Mouse (Mus musculus) left cerebral cortex, postnatal 4 days (tissue): ENCODE measurements around the gene Ehbp1. TPM values are rescaled to one million over a fixed set of nuclear protein-coding genes. Genes with fewer than 3 reads are reported as not detected.

Source experiments
- DNase-seq: peaks from one replicate; pipeline ENCODE4 v3.0.0-alpha.2; 2022
- intact Hi-C: fragments of 180-260 bp; cut with DNase I; formaldehyde crosslinking; loops from one replicate; pipeline ENCODE4 v1.15.1; 2025
- total RNA-seq, 2 experiments: library from RNA; stranded (reverse); gene quantifications; 2 replicates each; pipeline ENCODE4 v1.2.3; 2021

Ehbp1 gene
- total RNA-seq: 10 to 100 TPM; 82.4 to 90.3 TPM

DNA sequence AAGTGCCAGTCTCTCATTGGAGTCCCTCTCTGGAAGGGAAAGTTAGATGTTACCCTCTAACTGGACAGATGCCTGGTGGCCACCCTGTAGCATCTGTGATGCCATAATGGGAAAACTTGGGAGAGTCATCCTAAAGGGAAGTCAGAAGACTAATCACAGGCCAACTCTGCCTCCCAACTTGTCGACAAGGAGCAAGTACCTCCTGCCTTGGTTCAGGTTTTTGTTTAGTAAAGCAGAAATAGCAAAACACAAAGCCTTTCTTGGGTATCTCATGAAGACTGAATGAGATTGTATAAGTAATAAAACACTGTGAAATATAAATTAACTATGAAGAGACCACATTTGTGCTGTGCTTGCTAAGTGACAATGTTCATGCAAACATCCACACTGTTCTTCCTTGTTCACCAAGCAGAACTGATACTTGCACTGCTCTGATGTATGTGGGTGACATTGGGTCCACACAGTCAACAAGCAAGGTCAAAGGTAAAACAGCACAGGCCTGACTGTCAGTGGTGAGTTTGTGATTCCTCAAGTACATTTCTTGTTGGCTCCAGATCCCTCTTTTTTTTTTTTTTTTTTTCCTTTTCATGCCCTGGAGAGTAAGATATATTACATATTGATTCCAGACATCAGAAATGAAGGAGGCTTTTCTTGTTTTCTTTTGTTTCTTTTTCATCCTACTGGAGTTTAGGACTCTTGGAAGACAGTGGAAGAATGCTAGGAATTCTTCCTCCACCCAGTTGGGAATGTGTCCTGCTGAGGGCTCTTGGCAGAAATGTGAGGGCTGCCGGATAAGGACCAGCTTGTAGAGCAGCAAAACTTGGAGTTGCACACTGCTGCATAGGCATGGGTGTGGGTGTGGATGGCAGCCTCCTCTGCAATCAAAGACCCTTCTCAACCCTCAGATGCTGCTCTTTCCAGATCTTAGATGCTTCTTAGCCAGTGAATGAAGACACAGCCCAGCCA, at the start of gene Ehbp1:
Ehbp1 (minus strand) TSS at position 51 of the 966 bp plus-strand sequence.
- intact Hi-C loops: no loop called here

DNA sequence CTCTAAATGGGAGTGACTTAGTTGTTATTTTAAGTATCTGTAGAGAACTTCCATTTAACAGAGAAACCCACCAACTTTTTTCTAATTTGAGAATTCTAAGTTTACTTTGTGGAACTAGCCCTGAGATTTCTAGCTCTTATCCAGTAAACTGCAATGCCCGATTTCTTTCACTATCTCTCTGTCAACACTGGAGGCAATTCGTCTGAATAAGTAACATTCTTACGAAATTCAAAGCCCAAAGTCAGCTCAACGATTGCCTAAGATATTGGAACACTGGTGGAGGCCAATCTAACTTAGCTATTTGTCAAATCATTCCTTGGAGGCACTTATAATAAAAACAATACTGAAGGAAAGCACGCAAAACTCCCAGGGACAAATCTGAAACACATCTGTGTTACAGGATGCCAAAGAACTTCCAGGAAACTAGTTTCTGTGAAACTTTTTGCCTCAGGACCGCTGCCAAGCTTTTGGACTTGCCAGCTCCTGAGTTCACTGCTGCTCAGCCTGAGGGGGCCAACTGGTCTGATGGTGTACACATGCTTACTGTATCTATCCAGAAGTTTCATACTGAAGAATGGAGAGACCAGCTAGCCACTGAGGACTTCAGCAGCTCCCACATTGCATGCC, 45.5 kb upstream of the Ehbp1 start:
- intact Hi-C loops: no loop called here
- DNase-seq: no peak

More for the DNA sequence above, at the start of gene Ehbp1:
- no peak for DNase-seq

DNA sequence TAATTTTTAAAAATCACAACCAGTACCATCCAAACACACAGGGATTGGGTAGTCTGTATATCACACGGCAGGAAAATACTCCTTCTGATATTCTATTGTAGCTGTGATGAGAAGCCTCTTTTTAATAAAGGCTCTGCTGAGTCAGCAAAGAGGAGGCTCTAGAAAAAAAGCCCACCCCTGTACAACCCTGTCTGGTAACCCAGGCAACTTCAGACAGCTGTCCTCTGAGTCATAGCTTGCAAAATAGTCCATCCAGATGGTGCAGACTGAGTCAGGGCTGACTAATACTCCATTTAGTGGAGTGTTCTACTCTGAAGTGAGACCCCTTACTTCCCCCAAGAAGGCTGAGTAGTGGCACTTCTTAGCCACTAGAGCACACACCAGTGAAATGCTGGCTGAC, 41.4 kb upstream of the Ehbp1 start:
- DNase-seq: no peak
- intact Hi-C loops: no loop called here

DNA sequence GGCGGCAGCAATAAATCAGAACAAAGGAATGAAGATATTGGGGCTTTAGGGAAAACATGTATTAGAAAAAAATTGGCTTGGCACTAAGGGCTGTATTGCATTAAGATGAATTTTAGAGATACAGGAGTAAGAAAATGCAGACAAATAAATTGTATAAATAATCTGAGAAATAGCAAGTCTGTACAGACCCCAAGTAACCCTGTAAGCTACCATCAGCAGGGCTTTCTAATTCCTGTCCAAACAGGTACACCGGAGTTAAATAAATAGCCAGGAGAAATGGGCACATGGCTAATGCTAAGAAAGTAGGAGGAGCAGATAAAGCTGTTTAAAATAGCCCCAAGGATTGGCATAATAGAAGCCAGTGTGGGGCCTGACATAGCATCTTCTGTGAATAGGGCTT, 32.7 kb upstream of the Ehbp1 start:
- intact Hi-C loops: no loop called here
- no peak for DNase-seq

DNA sequence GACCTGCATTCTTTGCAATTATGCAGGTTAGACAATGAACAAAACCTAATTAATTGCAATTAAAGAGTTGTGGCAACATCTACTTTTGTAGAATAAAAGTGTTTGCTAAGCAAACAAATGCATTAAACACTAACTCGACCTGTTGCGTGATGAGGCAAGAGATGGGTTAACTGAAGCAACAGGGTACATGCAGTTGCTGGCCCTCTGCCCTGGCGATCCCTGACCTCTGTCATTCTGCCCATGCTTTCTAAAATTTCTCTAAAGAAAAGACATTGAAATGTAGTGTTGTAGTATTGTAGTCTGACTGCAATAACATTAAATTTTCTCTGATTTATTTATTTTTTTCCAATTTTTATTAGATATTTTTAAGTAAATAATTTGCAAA, 31.2 kb upstream of the Ehbp1 start:
- intact Hi-C loops: no loop called here
- no peak for DNase-seq

- DNase-seq: no peak
- intact Hi-C loops: no loop called here
These were observed 30.7 kb upstream of the Ehbp1 start for GRCm38 (mm10) chr11:22372609-22373289.

- intact Hi-C loops: no loop called here
- DNase-seq: no peak
These were observed 27.7 kb upstream of the Ehbp1 start for GRCm38 (mm10) chr11:22369841-22370240.

DNA sequence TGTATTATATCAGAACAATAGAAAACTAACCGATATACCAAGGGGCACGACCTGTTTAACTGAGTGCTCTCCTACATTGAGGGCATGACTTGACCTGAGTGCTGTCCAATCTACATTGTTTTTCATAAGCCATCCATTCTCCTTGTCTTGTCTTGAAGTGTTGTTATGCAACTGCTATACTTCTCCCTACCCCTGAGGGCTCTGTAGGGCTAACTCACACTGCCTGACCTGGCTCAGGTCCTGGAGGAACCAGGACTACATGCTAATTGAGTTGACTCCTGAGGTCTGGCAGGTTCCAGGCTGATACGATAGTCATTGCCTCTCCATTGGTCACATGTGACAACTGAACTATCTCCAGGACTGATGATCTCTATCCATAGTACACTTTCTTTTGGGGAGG, 26.5 kb upstream of the Ehbp1 start:
- intact Hi-C loops: no loop called here
- no peak for DNase-seq

DNA sequence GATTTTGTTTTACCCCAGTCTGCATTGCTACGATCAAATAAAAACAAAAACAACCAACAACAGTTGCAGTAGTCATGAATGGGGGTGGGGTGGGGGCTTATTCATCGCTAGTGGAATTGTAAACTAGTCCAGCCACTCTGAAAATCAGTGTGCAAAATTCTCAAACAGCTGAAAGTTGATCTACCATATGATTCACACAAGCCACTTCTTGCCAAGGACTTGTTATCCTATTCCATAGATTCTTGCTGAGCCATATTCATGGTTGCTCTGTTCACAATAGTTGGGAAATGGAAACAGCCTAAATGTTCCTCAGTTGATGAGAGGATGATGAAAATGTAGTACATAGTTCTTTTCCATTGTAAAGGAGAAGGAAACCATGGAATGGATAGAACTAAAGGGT, 24.4 kb upstream of the Ehbp1 start:
- intact Hi-C loops: no loop called here
- no peak for DNase-seq

DNA sequence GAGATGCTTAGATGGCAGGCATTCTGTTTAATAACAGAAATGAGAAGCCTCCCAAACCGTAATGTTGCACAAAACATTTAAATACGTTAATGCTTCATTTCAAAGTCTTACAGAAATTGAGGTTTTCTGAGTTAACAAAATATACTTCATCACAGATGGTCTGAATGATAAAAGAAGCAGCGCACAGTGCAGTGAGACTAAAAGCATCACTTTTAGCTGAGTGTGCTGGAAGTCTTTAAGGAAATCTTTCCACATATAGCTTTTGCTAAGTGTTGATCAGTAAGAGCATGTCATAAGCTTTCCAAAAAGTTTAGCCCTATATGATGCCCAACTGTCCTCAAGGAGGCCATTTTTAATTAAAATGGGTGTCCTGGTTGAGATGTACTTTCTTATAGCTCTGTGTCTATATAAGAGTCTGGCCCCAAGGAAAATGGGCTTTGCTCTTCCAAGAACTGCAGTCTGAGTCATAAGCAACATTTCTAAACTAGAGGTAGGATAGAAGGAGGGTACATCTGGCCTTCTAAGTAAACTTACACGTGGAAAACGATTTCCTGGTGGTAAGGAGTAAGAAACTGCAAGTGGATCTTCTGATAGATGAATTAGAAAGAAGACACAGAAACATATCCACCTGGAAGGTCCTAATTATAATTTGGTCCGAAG, 12.0 kb upstream of the Ehbp1 start:
- intact Hi-C loops: no loop called here
- no peak for DNase-seq

DNA sequence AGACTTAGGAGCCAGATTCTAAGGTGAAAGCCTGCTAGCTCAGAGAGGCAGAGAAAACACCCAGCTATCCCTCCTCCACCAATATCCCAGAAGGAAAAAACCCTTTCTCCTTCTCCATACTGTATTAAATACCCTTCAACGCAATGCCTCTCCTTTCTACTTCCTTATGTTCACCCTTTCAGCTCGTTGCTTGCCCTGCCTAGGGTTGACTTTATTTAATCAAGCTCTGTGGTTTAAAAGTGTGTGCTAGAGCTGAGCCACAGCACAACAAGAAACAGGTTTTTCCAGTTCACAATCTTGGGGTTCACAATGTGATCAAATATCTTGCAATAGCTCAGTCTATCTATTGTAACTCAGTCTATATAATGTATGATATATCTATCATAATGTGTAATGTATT, 7.9 kb upstream of the Ehbp1 start:
- intact Hi-C loops: no loop called here
- no peak for DNase-seq

- DNase-seq: peak; percentile 57
- intact Hi-C loops: no loop called here
These were observed 6.4 kb upstream of the Ehbp1 start for GRCm38 (mm10) chr11:22348536-22348910.

- DNase-seq: no peak
- intact Hi-C loops: no loop called here
These were observed 5.8 kb upstream of the Ehbp1 start for GRCm38 (mm10) chr11:22347651-22348535.

GRCm38 (mm10) chr11:22327302-22327910, 14.7 kb downstream of the Ehbp1 start:
- intact Hi-C loops: no loop called here
- DNase-seq: no peak

DNA sequence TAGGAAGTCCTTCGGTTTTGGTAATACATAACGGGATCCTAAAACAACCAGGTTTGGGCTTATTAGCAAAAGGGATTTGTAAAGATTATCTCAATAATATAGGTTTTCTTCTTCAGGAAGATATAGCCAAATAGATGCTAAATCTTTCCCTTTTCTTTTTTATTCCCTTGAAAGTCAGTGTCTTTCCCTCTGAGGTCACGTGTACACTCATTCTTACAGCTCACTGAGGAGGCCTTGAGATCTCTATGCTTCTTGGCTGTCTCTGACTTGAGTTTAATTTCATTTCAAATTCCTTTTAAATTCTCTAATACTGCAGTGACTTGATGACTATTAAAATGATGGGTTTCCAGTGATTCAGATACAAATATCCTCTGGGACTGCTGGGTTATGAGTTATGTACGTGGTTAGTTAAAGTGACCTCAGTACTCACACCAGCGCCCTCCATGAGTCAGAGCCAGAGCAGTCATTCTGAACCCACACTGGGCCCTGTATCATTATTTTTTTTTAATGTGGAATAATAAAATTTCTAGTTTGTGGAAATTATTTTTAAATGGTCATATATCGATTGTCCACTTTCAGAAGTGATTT, 24.2 kb downstream of the Ehbp1 start:
- intact Hi-C loops: no loop called here

GRCm38 (mm10) chr11:22315801-22316200, 26.3 kb downstream of the Ehbp1 start:
- intact Hi-C loops: no loop called here
- no peak for DNase-seq

More for the DNA sequence above, 24.2 kb downstream of the Ehbp1 start:
- DNase-seq: no peak

DNA sequence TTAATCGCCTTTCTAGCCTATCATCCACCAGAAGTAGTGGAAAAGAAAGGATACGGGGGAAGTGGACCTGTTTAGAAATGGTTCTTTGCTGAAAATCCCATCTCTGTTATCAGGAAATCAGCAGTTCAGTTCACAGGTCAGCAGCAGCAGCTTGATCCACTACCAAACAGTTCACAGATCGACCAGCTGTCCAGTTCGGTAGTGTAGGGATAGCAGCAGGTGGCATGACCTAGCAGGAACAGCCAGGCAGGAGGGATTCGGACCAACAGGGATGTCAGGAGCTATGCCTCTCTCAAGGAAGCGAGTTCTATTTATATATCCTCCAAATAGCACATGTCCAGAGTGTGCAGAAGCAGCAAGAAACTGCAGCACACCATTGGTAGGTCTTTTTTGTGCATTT, 40.9 kb downstream of the Ehbp1 start:
- no peak for DNase-seq
- intact Hi-C loops: no loop called here

DNA sequence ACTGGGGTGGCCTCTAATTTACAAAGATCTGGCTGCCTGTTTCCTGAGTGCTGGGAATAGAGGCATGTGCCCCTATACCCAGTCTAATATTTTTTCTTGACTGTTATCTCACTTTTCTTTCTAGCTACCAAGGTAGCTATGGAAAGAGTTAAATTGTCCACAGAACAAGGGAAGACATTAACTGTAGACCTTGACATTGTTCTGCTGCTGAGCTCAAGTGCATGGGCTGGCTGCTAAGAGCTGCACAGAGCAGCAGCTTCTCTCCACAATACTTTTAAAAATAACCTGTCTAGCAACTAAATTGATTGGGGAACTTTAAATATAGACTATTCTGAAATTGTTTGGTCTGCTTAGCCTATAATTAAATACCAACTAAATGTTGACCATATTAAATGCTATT, 52.9 kb downstream of the Ehbp1 start:
- no peak for DNase-seq
- intact Hi-C loops: loop anchor here (5.0 kb wide), 1 partner anchor 223 kb away; the partner anchor contains the start of gene Tmem17

DNA sequence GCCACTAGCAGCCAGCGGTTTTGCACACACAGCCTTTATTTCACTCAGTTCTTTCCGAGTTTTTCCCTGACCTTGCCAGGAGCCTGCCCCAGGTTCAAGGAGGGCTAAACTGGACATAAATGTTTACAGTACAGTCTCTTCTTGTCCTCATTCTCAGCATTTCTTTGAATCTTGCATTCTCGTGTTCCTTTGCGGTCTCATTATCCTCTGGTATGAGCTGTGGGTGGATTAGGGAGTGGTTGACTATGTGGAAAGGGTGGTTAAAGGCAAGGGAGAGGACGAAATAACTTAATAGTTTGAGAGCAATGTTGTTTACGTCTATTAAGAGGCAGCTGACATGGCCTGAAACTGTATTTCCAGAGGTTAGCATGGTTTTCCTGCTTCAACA, 54.6 kb downstream of the Ehbp1 start:
- intact Hi-C loops: loop anchor here (5.0 kb wide), 1 partner anchor 225 kb away; the partner anchor contains the start of gene Tmem17
- no peak for DNase-seq
